Mouse (Mus musculus): ENCODE measurements at regions not wholly inside any gene's neighbourhood (a gene's known extent, or its start where the extent isn't known, plus 50 kb on each side); places are given as distances from the start of the nearest gene placed in this dataset.
A peak's percentile ranks its signal among the peaks of the same experiment; 100 is the strongest.
"Not testable (repeated sequence)": the region's sequence is repeated elsewhere in the genome, so short reads cannot be mapped to it uniquely, and the experiment has no call there.

GRCm38 (mm10) chr2:17946047-17946446, 50.7 kb downstream of the H2al2a start:
- in situ Hi-C loops (cut with MboI; ENCODE audit: low pct_unique_long_range_greater_than_20kb): no loop called here
- TF ChIP-seq CTCF (IDR thresholded peaks at IDR 0.05): no peak
- CTCF ChIA-PET: no interaction called here
- ATAC-seq (no peak), DNase-seq (ENCODE audit: low read depth, low spot score) (no peak)
- POLR2A ChIA-PET: no interaction called here
- no peaks in the 10 kb centered on the region for H3K27me3 ChIP-seq

GRCm38 (mm10) chr2:17945369-17945915, 51.3 kb downstream of the H2al2a start:
- ChIA-PET POLR2A (interaction anchor here (0.6 kb wide), 1 partner anchor 624 kb away, joined by 3 read pairs; no protein-coding TSS in a partner anchor), CTCF (no interaction called here)
- TF ChIP-seq CTCF (IDR thresholded peaks at IDR 0.05): no peak
- ATAC-seq: no peak
- in situ Hi-C loops (cut with MboI; ENCODE audit: low pct_unique_long_range_greater_than_20kb): no loop called here
- no peak for DNase-seq (ENCODE audit: low read depth, low spot score)
- no peaks in the 10 kb centered on the region for H3K27me3 ChIP-seq

- in situ Hi-C loops (cut with MboI; ENCODE audit: low pct_unique_long_range_greater_than_20kb): no loop called here
- no peak for TF ChIP-seq CTCF (IDR thresholded peaks at IDR 0.05)
- ATAC-seq (no peak), DNase-seq (ENCODE audit: low read depth, low spot score) (no peak)
- no peaks in the 10 kb centered on the region for H3K27me3 ChIP-seq
- POLR2A ChIA-PET: no interaction called here
- CTCF ChIA-PET: no interaction called here
Observed at GRCm38 (mm10) chr2:17943506-17943905, 53.3 kb downstream of the H2al2a start.

- H3K27me3 ChIP-seq: no peaks in the 10 kb centered on the region
- CTCF ChIA-PET: no interaction called here
- DNase-seq (ENCODE audit: low read depth, low spot score): no peak
- in situ Hi-C loops (cut with MboI; ENCODE audit: low pct_unique_long_range_greater_than_20kb): no loop called here
- POLR2A ChIA-PET: no interaction called here
- ATAC-seq: peak; percentile 41
- peak; percentile 70 for TF ChIP-seq CTCF (IDR thresholded peaks at IDR 0.05)
Observed at GRCm38 (mm10) chr2:17942528-17943387, 54.0 kb downstream of the H2al2a start.

- ChIA-PET POLR2A (no interaction called here), CTCF (no interaction called here)
- ATAC-seq: no peak
- no peak for DNase-seq (ENCODE audit: low read depth, low spot score)
- no peaks in the 10 kb centered on the region for H3K27me3 ChIP-seq
- TF ChIP-seq CTCF (IDR thresholded peaks at IDR 0.05): no peak
- in situ Hi-C loops (cut with MboI; ENCODE audit: low pct_unique_long_range_greater_than_20kb): no loop called here
Observed at GRCm38 (mm10) chr2:17941921-17942320, 54.8 kb downstream of the H2al2a start.

GRCm38 (mm10) chr2:17939857-17940848, 56.6 kb downstream of the H2al2a start:
- H3K27me3 ChIP-seq; DNase-seq (ENCODE audit: low read depth, low spot score); ATAC-seq; CTCF ChIA-PET; POLR2A ChIA-PET; in situ Hi-C loops (cut with MboI; ENCODE audit: low pct_unique_long_range_greater_than_20kb): not testable (repeated sequence)

GRCm38 (mm10) chr2:17939183-17939856, 57.4 kb downstream of the H2al2a start:
- ChIA-PET CTCF (no interaction called here), POLR2A (no interaction called here)
- TF ChIP-seq CTCF (IDR thresholded peaks at IDR 0.05): no peak
- no peaks in the 10 kb centered on the region for H3K27me3 ChIP-seq
- ATAC-seq (no peak), DNase-seq (ENCODE audit: low read depth, low spot score) (no peak)
- in situ Hi-C loops (cut with MboI; ENCODE audit: low pct_unique_long_range_greater_than_20kb): no loop called here

- in situ Hi-C loops (cut with MboI; ENCODE audit: low pct_unique_long_range_greater_than_20kb): no loop called here
- ATAC-seq (no peak), DNase-seq (ENCODE audit: low read depth, low spot score) (no peak)
- ChIA-PET CTCF (no interaction called here), POLR2A (no interaction called here)
- peaks cover 13% of the 10 kb centered on the region for H3K27me3 ChIP-seq
- TF ChIP-seq CTCF (IDR thresholded peaks at IDR 0.05): no peak
Observed at GRCm38 (mm10) chr2:17936527-17937139, 60.1 kb downstream of the H2al2a start.

- peaks cover 13% of the 10 kb centered on the region for H3K27me3 ChIP-seq
- ChIA-PET CTCF (no interaction called here), POLR2A (no interaction called here)
- in situ Hi-C loops (cut with MboI; ENCODE audit: low pct_unique_long_range_greater_than_20kb): no loop called here
- DNase-seq (ENCODE audit: low read depth, low spot score) (no peak), ATAC-seq (no peak)
- no peak for TF ChIP-seq CTCF (IDR thresholded peaks at IDR 0.05)
Observed at GRCm38 (mm10) chr2:17935916-17936315, 60.8 kb downstream of the H2al2a start.

- in situ Hi-C loops (cut with MboI; ENCODE audit: low pct_unique_long_range_greater_than_20kb): no loop called here
- DNase-seq (ENCODE audit: low read depth, low spot score) (no peak), ATAC-seq (no peak)
- peaks cover 13% of the 10 kb centered on the region for H3K27me3 ChIP-seq
- ChIA-PET POLR2A (no interaction called here), CTCF (no interaction called here)
- TF ChIP-seq CTCF (IDR thresholded peaks at IDR 0.05): no peak
Observed at GRCm38 (mm10) chr2:17935466-17935865, 61.3 kb downstream of the H2al2a start.

Measured in Patski (cell line).